Mouse (Mus musculus) hindbrain, embryonic 16.5 days (tissue): ENCODE results near the gene Exoc3l4. TPM values are rescaled to one million over a fixed set of nuclear protein-coding genes. Genes with fewer than 3 reads are reported as not detected.

Source experiments
- ATAC-seq: fragments of 200-750 bp; cut with Nextera tagmentation; 2 replicates; pipeline ENCODE4 v1.8.0; 2017; ENCODE audit warnings: moderate TSS enrichment, moderate library complexity
- H3K27ac ChIP-seq: fragments of 300-500 bp; sonication (generic); 2 replicates; pipeline ENCODE4 v1.5.1; 2014; ENCODE audit warnings: low read depth, mild to moderate bottlenecking, control low read depth, low read length, moderate library complexity
- H3K27me3 ChIP-seq: fragments of 300-500 bp; sonication (generic); replicated peaks from 2 replicates; pipeline ENCODE4 v1.6.1; 2014; ENCODE audit warnings: low read length; ENCODE audit not compliant: control insufficient read depth, insufficient read depth
- H3K36me3 ChIP-seq: fragments of 300-500 bp; sonication (generic); 2 replicates; pipeline ENCODE4 v1.6.1; 2014; ENCODE audit warnings: mild to moderate bottlenecking, low read length, moderate library complexity, mixed read lengths; ENCODE audit not compliant: control insufficient read depth, insufficient read depth
- H3K4me1 ChIP-seq: fragments of 300-500 bp; sonication (generic); 2 replicates; pipeline ENCODE4 v1.6.1; 2014; ENCODE audit warnings: low read depth, low read length; ENCODE audit not compliant: control insufficient read depth, insufficient read depth
- H3K4me2 ChIP-seq: fragments of 300-500 bp; sonication (generic); 2 replicates; pipeline ENCODE4 v1.6.1; 2014; ENCODE audit warnings: mild to moderate bottlenecking, low read length, control low read depth, moderate library complexity
- H3K4me3 ChIP-seq: fragments of 300-500 bp; sonication (generic); 2 replicates; pipeline ENCODE4 v1.5.1; 2014; ENCODE audit warnings: mild to moderate bottlenecking, low read length, control low read depth, moderate library complexity
- H3K9ac ChIP-seq: fragments of 300-500 bp; sonication (generic); 2 replicates; pipeline ENCODE4 v1.6.1; 2014; ENCODE audit warnings: low read depth, mild to moderate bottlenecking, control low read depth, low read length, moderate library complexity
- H3K9me3 ChIP-seq: fragments of 300-500 bp; sonication (generic); 2 replicates; pipeline ENCODE4 v1.6.1; 2014; ENCODE audit warnings: mild to moderate bottlenecking, low read length, moderate library complexity; ENCODE audit not compliant: control insufficient read depth
- WGBS: fragments of 180-500 bp; shearing (Covaris S2); extraction: QIAGEN DNeasy Blood & Tissue Kit; methylation state at CpG from one replicate; pipeline ENCODE4 v1.1.7; 2014; 5-methylcytosine and 5-hydroxymethylcytosine counted together
- polyA plus RNA-seq: library from polyadenylated mRNA; unstranded; fragments of >200 nt; fragmentation: Nextera tagmentation; extraction: Ambion mirVana; gene quantifications from 2 replicates; pipeline ENCODE4 v1.2.1, GENCODE M21; 2015

Exoc3l4 gene
- polyA plus RNA-seq, 1 experiment from 2014 or later: 2.7 TPM

- H3K36me3 ChIP-seq: no peaks in the 10 kb centered on the region
- no peak overlapping the region for H3K4me3 ChIP-seq
- H3K27me3 ChIP-seq: peaks cover 3% of the 10 kb centered on the region; the same call in 1 of the 2 replicates
- no peak overlapping the region for H3K9ac ChIP-seq
- peak; percentile 78 for ATAC-seq
- no peaks in the 10 kb centered on the region for H3K4me1 ChIP-seq
- 0 out of 2 replicates have a peak, but pooled peaks cover 2% of the 10 kb centered on the region for H3K9me3 ChIP-seq
- no peak overlapping the region for H3K4me2 ChIP-seq
- 25% methylated on average over 15 of the region's 15 CpGs for WGBS
- H3K27ac ChIP-seq: no peak overlapping the region
Observed at GRCm38 (mm10) chr12:111401454-111402184, 15.2 kb upstream of the Exoc3l4 start.

GRCm38 (mm10) chr12:111404880-111405279, 11.9 kb upstream of the Exoc3l4 start:
- H3K27ac ChIP-seq: no peak overlapping the region
- H3K36me3 ChIP-seq: no peaks in the 10 kb centered on the region
- H3K4me2 ChIP-seq: no peak overlapping the region
- no peak for ATAC-seq
- H3K9ac ChIP-seq: no peak overlapping the region
- 0 out of 2 replicates have a peak, but pooled peaks cover 2% of the 10 kb centered on the region for H3K9me3 ChIP-seq
- H3K4me3 ChIP-seq: no peak overlapping the region
- H3K4me1 ChIP-seq: peaks cover 6% of the 10 kb centered on the region
- peaks cover 9% of the 10 kb centered on the region for H3K27me3 ChIP-seq
- WGBS: 69% methylated on average over 10 of the region's 10 CpGs

GRCm38 (mm10) chr12:111406622-111407021, 10.2 kb upstream of the Exoc3l4 start, which contains the start of gene Lbhd2:
TSS of gene Lbhd2 (plus strand) at chr12:111406809.
- 3% methylated on average over 23 of the region's 24 CpGs for WGBS
- peaks cover 9% of the 10 kb centered on the region for H3K27me3 ChIP-seq
- peak within 1 kb of the TSS; percentile 42 for H3K4me2 ChIP-seq
- peaks cover 10% of the 10 kb centered on the region for H3K4me1 ChIP-seq
- peak within 1 kb of the TSS; percentile 13; the same call in 1 of the 2 replicates for H3K4me3 ChIP-seq
- ATAC-seq: no peak
- H3K9me3 ChIP-seq: 0 out of 2 replicates have a peak, but pooled peaks cover 2% of the 10 kb centered on the region
- no peak within 1 kb of the TSS for H3K27ac ChIP-seq
- no peaks in the 10 kb centered on the region for H3K36me3 ChIP-seq
- peak within 1 kb of the TSS; percentile 1; the same call in 1 of the 2 replicates for H3K9ac ChIP-seq

GRCm38 (mm10) chr12:111409583-111409982, 7.2 kb upstream of the Exoc3l4 start:
- H3K9me3 ChIP-seq: 0 out of 2 replicates have a peak, but pooled peaks cover 2% of the 10 kb centered on the region
- peak overlapping the region; percentile 17; the same call in 1 of the 2 replicates for H3K9ac ChIP-seq
- ATAC-seq: peak; percentile 44; the same call in 1 of the 2 replicates
- H3K4me2 ChIP-seq: no peak overlapping the region
- no peak overlapping the region for H3K4me3 ChIP-seq
- H3K4me1 ChIP-seq: peaks cover 19% of the 10 kb centered on the region
- no peaks in the 10 kb centered on the region for H3K36me3 ChIP-seq
- peaks cover 9% of the 10 kb centered on the region for H3K27me3 ChIP-seq
- H3K27ac ChIP-seq: 0 out of 2 replicates have a peak overlapping the region, but pooled peaks have one; percentile 17
- WGBS: 5% methylated on average over 5 of the region's 5 CpGs

- WGBS: 75% methylated on average over 8 of the region's 8 CpGs
- Histone ChIP-seq H3K9ac (no peak overlapping the region), H3K27ac (no peak overlapping the region), H3K4me1 (peaks cover 21% of the 10 kb centered on the region), H3K27me3 (peaks cover 10% of the 10 kb centered on the region; the same call in 1 of the 2 replicates), H3K4me3 (no peak overlapping the region), H3K9me3 (no peaks in the 10 kb centered on the region), H3K36me3 (no peaks in the 10 kb centered on the region), H3K4me2 (no peak overlapping the region)
- no peak for ATAC-seq
Observed at GRCm38 (mm10) chr12:111411631-111412355, 5.0 kb upstream of the Exoc3l4 start.

- Histone ChIP-seq H3K27ac (no peak overlapping the region), H3K9me3 (no peaks in the 10 kb centered on the region), H3K36me3 (no peaks in the 10 kb centered on the region), H3K4me2 (peak overlapping the region; percentile 58), H3K4me1 (peaks cover 27% of the 10 kb centered on the region), H3K27me3 (peaks cover 5% of the 10 kb centered on the region; the same call in 1 of the 2 replicates), H3K4me3 (peak overlapping the region; percentile 32), H3K9ac (peak overlapping the region; percentile 47)
- WGBS: 27% methylated on average over 12 of the region's 12 CpGs
- ATAC-seq: no peak
Observed at GRCm38 (mm10) chr12:111412581-111413284, 4.1 kb upstream of the Exoc3l4 start.

GRCm38 (mm10) chr12:111413300-111413699, 3.5 kb upstream of the Exoc3l4 start:
- no peak overlapping the region for H3K27ac ChIP-seq
- H3K9ac ChIP-seq: peak overlapping the region; percentile 47

GRCm38 (mm10) chr12:111419918-111420317, 3.1 kb downstream of the Exoc3l4 start:
- H3K4me3 ChIP-seq: no peak overlapping the region
- WGBS: 76% methylated on average over 5 of the region's 5 CpGs
- no peaks in the 10 kb centered on the region for H3K36me3 ChIP-seq
- no peak overlapping the region for H3K4me2 ChIP-seq
- peaks cover 37% of the 10 kb centered on the region for H3K27me3 ChIP-seq
- H3K27ac ChIP-seq: no peak overlapping the region
- no peak overlapping the region for H3K9ac ChIP-seq
- no peak for ATAC-seq
- H3K9me3 ChIP-seq: no peaks in the 10 kb centered on the region
- peaks cover 14% of the 10 kb centered on the region for H3K4me1 ChIP-seq

More at GRCm38 (mm10) chr12:111413300-111413699, 3.5 kb upstream of the Exoc3l4 start:
- H3K27me3 ChIP-seq: 0 out of 2 replicates have a peak, but pooled peaks cover 3% of the 10 kb centered on the region
- WGBS: 1% methylated on average over 21 of the region's 21 CpGs
- H3K36me3 ChIP-seq: no peaks in the 10 kb centered on the region
- H3K4me2 ChIP-seq: peak overlapping the region; percentile 58
- peak; percentile 82 for ATAC-seq
- H3K9me3 ChIP-seq: no peaks in the 10 kb centered on the region
- H3K4me1 ChIP-seq: peaks cover 27% of the 10 kb centered on the region
- H3K4me3 ChIP-seq: peak overlapping the region; percentile 32
